Mouse (Mus musculus) retina, adult 2 months (tissue): ENCODE results near the gene Pogz.
"Not testable (repeated sequence)": the region's sequence is repeated elsewhere in the genome, so short reads cannot be mapped to it uniquely, and the experiment has no call there.

Experiments
- DNase-seq: peaks from one replicate; pipeline ENCODE4 v3.0.0-alpha.2; 2012; ENCODE audit warnings: low read depth, low spot score

Pogz gene

GRCm38 (mm10) chr3:94832701-94833100 lies 4.7 kb upstream of the Pogz start:
- no peak for DNase-seq

DNA sequence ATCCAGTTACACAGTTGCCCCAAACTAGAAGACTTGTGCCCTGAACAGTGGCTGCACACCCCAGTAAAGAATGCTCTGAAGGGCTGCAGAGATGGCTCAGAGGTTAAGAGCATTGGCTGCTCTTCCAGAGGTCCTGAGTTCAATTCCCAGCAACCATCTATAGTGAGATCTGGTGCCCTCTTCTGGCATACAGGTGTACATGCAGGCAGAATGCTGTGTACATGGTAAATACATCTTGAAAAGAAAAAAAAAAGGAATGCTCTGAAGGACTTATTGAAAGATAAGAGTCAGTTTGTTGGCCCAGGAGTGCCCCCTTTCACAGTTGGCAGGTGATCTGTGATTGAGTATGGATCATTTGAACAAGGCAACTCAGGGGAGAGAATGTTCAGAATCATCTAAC lies 4.0 kb upstream of the Pogz start:
- no peak for DNase-seq

DNA sequence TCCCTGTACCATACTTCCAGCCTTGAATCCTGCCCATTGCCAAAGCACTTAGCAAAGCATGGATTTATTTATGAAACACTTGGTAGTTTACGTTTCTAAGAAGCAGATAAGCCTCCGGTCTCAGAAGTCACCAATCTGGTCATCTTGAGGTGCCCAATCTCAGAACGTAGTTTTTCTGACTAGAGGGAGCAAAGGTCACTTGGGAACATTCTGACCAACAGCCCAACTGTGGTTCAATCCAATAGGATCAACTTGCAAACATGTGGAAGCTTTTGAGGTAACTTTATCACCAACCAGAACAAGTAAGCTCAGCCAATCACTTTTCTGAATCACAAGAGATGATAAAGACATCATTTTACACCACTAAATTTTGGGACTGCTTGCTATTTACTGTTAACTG lies 2.0 kb upstream of the Pogz start:
- no peak for DNase-seq

- DNase-seq: peak; percentile 53
Measured at GRCm38 (mm10) chr3:94837959-94838496, 661 bp downstream of the Pogz start.

GRCm38 (mm10) chr3:94838631-94839030 lies 1.3 kb downstream of the Pogz start:
- no peak for DNase-seq

DNA sequence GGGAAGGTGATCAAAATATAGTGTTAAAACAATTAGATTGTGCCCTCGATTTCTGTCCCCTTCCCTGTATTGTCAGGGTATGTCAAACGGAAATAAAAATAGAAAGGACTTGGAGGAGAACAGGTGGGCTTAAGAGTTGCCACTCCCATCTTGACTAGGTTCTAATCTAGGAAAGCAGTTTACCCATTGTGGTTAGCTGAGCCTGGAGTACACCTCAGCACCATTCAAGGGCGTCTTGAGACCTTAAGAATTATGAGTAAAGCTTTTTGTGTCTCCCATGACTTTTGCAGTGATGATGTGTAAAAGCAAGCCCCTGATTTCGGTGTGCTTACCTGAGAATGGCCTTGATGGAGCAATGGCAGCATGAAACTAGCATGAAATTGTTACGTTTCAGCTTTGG lies 1.7 kb downstream of the Pogz start:
- DNase-seq: no peak

- no peak for DNase-seq
Measured at GRCm38 (mm10) chr3:94847382-94847781, 10.0 kb downstream of the Pogz start.

DNA sequence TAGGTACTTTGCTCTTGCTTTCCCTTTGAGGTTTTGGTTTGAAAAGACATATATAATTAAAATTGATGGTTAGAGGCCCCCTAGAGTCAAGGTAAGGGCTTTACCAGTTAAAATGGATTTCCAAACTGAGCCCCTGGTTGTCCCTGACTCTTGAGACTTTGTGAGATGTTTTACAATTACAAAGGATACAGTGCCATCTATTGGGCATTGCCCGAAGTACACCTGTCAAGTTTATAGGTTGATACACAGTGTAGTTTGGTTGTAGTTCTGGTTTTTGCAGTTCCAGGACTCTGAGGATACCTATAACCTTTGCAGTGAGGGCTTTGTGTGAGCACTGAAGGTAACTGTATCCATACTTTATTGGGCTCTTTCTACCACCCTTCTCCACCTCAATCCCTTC lies 12.0 kb downstream of the Pogz start:
- DNase-seq: peak; percentile 44

DNA sequence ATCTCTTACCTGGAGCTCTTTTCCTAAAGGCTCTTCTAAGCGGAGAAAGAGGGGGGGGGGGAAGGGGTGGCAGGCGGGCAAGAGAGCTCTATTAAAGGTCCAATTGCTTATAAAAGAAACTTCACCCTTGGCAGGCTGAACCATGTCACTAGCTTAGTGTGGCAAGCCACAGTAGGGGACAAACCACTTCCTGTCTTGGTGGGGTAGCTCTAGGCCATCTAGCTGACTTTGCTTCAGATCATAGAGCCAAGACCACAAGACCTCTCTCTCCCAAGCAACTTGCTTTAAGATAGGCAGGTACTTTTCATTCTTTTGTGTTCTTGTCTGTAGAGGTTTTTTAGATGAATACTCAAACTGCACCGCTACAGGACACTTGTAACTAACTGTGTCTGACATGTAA lies 14.4 kb downstream of the Pogz start:
- no peak for DNase-seq

DNA sequence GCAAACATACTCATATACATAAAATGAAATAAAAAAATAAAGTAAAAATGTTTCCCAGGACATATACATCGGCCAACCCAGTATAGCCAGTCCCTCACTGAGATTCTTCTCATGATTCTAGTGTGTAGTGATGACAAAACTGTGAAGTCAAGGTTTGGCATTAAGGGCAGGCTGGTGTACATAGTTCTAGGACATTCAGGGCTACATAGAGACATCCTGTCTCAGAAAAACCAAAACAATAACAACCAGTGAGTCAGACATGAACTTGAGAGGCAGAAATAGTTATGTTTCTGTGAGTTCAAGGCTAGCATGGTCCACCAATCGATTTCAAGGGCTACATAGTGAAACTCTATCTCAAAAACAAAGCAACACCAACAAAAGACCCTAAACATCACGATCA lies 14.8 kb downstream of the Pogz start:
- no peak for DNase-seq

GRCm38 (mm10) chr3:94859471-94859870 lies 22.1 kb downstream of the Pogz start:
- no peak for DNase-seq

DNA sequence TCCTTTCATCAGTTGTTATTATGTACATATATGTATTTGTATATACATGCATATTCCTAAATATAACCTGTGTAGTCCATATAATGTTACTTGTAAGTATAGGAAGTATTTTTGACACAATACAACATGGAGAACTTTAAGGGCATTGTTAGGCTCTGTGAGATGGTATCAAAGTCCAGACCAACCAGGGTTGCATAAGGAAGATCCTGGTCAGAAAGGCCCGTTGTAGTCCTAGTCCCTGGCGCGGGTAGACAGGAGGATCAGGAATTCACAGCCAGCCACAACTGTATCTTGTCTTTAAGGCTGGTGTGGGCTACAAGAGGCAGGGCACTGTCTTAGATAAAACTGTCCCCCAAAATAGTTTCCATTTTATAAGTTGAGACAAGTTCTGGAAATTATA lies 31.6 kb downstream of the Pogz start:
- no peak for DNase-seq

DNA sequence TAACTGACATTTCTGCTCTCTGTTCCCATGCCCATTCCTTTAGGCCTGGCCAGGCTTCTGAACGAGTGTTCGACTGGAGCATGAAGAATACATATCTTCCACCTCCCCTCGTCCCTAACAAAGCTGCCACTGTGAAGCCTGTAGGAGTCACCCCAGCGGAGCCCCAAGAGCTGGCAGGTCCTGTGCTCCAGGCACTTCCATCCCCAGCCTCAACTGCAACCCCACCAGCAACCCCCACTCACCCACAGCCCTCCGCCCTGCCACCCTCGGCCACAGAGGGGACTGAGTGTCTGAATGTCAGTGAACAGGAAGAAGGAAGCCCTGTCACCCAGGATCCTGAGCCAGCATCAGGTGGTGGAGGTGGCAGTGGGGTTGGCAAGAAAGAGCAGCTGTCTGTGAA lies 41.3 kb downstream of the Pogz start:
- no peak for DNase-seq

DNA sequence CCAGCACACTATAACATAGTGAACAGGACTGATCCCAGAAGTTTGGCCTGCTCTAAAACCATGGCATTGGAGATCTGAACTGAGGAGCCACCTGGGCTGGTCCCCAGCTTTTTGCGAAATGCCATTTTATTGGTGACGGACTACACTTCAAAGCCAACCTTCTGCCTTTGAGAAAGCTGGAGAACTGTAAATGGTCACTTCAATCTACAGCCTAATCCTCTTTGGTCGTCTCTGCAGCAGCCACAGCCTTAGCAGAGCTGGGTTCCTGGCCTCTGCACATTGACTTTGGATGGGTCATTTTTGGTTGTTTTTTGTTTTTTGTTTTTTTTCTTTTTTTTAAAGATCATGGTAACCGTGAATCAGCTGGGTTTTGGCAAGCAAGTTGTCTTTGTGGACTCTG lies 44.5 kb downstream of the Pogz start:
- no peak for DNase-seq

DNA sequence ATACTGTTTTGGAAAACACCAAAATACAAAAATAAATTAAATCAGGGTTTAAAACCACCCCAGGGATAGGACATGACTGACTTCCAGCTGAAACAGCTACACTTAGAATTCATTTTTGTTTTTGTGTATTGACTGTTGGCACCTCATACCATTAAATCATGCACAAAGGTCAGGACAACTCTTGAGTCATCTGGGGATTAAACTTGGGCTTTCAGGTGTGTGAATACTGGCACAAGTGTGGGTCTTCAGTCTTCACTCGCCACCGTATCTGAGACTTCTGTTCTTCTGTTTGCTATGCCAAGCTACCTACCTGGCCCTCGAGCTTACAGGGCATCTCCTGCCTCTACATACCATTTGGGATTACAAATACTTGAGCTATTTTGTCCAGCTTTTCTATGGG lies 45.2 kb downstream of the Pogz start:
- DNase-seq: no peak

GRCm38 (mm10) chr3:94886316-94887224 lies 49.2 kb downstream of the Pogz start, which contains the start of gene Psmb4:
Gene Psmb4 (minus strand): TSS chr3:94886961.
- peak; percentile 80 for DNase-seq

- no peak for DNase-seq
Measured at GRCm38 (mm10) chr3:94888595-94888994, 51.2 kb downstream of the Pogz start.

DNA sequence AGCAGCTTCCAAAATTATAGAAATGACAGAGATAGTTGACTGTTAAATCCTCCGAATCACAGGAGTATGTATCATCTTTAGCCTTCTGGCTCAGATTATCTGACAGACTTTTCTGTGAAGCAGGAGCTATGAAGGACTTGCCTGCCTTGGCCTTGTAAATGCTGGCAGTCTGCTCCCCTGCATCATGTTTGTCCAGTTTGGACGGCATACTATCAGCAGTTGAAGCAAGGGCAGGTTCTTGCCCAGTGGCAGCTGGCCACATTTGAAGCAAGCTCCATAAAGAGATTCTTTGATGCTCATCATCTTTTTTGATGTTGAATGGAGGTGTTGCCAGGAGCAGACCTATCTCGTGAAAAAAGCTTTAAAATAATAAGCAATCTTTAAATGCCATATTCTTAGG lies 56.7 kb downstream of the Pogz start:
- no peak for DNase-seq

GRCm38 (mm10) chr3:94902747-94903146 lies 65.4 kb downstream of the Pogz start:
- peak; percentile 26 for DNase-seq

- not testable (repeated sequence) for DNase-seq
Measured at GRCm38 (mm10) chr3:94904759-94905158, 67.4 kb downstream of the Pogz start.

DNA sequence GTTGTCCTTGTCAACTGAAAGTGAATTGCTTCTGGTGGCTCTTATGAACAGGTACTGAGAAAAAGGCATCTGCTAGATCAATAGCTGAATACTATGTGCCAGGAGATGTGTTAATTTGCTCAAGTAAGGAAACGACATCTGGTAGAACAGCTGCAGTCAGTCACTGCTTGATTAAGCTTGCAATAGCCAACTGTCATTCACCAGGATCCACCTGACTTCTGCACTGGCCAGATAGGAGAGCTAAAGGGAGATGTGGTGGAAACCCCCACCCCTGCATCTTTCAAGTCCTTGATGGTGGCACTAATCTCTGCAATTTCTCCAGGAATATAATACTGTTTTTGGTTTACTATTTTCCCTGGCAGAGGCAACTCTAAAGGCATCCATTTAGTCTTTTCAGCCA lies 69.1 kb downstream of the Pogz start:
- DNase-seq: no peak

- no peak for DNase-seq
Measured at GRCm38 (mm10) chr3:94911050-94911693, 73.8 kb downstream of the Pogz start.

DNA sequence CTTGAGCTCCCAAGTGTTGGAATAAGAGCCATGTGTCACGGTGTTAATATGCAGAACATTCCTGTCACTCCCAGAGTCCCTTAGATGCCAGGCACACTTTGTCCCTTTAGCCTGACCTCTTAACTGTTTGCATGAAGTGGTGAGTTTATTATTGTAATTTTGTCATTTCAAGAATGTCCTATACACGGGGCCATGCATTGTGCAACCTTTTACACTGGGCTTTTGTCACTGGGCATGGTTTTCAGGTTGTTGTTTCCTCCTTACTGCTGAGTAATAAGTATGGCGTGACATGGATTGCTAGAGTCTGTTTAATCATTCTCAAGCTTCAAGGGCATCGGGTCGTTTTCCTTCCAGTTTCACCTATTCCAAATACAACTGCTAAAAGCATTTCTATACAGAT lies 76.4 kb downstream of the Pogz start:
- no peak for DNase-seq
